Mouse (Mus musculus): Measurements from ENCODE around the gene Tspo2.

Gene Tspo2

DNA sequence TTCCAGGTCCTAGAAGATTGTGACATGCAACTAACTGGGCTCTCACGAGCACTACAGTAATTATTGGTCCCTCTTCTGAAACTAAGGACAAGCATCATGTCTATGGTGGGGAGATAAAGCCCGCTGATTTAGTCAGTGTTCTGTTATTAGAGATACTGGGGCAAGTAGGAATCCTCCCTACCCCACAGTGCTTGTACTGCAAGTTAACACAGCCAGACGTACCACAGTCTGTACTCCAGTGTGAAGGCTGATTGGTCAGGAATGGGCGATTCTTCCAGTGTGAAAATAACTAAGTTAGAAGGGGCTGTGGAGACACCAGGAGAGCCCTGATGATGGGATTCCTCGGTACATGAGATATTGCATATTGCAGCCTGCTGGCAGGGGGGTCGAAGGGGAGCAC lies 33.8 kb downstream of the Tspo2 start:
- DNase-seq (ENCODE audit: low read depth, low spot score) = no peak

DNA sequence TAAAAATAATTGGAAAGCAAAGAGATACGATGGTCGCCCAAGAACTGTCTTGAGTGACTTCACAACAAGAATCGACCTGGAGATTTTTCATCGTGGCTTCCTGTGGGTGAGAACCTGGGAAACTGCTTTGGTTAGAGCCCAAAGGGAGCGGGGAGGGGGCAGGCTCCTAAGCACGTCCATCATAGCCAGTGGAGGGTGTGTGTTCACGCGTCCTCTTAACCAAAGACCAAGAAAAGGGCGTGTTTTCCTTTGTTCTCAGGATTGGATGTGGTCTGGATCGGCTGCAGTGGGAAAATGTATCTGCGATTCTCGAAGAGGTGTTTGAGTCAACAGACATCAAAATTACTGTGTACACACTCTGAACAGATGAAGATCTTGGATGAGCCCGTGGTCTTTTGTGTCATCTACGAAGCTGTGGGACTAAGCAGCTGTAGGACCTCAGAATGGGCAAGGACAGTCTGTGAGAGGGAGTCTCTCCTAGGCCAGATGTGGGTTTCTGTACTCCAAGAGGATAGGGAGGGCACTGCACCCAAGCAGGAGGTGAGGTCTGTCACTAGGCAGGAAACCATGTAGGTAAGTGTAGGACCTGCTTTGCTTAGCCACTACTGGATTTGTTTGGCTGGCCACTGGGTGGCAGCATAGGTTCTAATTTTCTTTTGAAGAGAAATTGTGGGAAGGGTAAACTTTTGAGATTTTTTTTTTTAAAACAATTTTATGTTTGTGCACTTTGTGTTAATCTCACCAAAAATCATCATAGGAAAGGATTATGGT lies 34.7 kb downstream of the Tspo2 start:
- DNase-seq (ENCODE audit: low read depth, low spot score) = no peak

- DNase-seq (ENCODE audit: low read depth, low spot score) = no peak
Measured at GRCm38 (mm10) chr17:48416011-48416410, 35.3 kb downstream of the Tspo2 start.

DNA sequence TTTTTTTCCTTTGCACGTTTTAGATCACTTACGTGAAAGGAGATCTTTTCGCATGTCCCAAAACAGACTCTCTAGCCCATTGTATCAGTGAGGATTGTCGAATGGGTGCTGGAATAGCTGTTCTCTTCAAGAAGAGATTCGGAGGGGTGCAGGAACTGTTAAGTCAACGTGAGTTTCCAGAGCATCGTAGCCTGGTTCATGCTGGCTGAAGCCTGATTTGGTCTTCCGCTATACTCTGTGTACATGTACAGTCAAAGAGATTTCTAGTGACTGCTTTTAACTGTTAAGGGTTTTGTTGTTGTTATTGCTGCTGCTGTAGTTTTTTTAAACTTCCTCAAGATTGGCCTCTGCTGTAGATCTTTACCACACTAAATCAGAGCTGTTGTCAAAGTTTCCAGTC lies 40.1 kb downstream of the Tspo2 start:
- no peak for DNase-seq (ENCODE audit: low read depth, low spot score)

DNA sequence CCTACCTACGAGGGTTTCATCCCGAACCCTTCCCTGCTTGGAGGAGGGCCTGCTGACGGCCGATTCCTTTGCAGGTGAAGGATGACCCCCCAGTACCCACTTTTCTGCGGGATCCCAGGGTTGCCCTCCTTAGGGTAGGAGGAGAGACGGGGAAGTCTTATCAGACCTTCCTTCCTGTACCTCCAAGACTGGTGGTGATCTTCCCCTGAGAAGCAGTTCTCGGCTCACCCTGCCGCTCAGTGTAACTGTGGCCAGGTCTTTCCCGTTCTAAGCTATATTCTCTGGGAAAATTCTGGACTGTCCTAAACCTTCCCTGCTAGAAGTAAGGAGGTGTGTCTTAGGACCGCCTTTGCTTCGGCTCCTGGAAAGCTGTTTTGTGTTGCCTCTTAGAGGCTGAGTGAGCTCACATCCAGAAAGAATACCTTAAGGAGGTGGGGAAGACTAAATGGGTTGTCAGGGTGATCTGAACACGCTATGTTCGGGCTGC lies 41.0 kb downstream of the Tspo2 start:
- no peak for DNase-seq (ENCODE audit: low read depth, low spot score)

GRCm38 (mm10) chr17:48409380-48410298 lies 41.7 kb downstream of the Tspo2 start, which contains the start of the genes Nfya and Oard1:
Gene Nfya (minus strand): TSS chr17:48409906.
Gene Oard1 (plus strand): TSS chr17:48410014.
- peak; percentile 100 for DNase-seq (ENCODE audit: low read depth, low spot score)

DNA sequence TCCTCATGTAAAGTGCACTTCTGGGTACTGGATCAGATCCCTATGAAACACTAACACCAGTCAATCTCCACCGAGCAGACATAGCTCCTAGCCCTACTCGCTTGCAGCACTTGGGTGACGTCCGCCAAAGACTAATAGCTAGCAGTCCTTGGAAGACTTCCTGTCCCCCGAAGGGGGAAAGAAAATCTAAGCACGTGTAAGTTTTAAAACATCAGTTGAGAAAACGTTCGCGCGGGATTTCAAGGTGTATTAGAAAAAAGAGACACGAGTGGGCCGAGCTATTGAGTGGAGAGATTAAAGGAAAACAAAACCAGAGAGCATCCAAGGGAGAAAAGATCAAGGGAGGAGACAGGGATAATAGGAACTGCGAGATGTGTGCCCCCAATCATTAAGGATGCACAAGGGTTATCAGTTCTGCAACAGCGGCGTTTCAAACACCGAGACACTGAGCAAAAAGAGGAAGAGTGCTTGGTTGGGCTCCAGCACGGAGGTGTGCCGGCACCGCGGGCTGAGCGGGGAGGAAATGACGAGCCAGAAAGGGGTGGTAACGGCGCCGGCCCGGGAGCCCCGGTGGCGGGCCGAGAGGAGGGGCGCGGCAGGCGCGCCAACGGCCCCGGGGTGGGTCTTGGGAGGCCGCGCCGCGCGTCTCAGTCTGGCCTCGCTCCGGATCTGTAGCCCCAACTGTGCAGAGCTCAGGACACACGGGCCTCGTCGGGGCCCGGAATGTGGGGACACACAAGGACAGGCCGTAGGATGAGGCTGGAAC lies 42.6 kb downstream of the Tspo2 start:
- no peak for DNase-seq (ENCODE audit: low read depth, low spot score)

DNA sequence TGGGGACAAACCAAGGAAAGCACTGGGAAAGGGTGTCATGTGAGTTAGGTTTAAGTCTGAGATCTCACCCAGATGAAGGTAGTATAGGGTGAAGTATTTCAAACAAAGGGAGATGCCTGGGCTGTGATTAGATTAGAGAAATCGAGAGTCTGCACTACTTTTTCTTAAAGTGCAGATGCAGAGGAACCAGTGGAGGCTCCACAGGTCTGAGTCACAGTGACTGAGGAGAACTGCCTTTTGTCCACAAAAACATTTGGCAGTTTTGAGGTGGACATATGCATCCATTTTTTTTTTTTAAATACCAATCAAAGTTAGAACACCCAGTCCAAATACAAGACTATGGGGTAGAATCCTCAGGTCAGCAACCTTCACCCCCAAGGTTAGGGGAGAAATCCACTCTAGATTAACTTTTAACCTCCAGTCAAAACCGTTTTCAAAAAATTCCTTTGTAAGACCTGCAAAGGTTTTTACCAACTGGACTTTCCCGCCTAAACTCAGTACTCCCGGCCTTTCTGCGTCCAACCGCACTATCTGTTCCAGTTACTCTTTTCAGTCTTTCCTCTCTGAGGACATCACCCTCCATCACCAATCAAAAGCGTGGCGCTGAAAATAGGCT lies 43.3 kb downstream of the Tspo2 start:
- no peak for DNase-seq (ENCODE audit: low read depth, low spot score)

- DNase-seq (ENCODE audit: low read depth, low spot score) = peak; percentile 46
Measured at GRCm38 (mm10) chr17:48407154-48407553, 44.2 kb downstream of the Tspo2 start.

- DNase-seq (ENCODE audit: low read depth, low spot score) = no peak
Measured at GRCm38 (mm10) chr17:48404706-48405105, 46.6 kb downstream of the Tspo2 start.

DNA sequence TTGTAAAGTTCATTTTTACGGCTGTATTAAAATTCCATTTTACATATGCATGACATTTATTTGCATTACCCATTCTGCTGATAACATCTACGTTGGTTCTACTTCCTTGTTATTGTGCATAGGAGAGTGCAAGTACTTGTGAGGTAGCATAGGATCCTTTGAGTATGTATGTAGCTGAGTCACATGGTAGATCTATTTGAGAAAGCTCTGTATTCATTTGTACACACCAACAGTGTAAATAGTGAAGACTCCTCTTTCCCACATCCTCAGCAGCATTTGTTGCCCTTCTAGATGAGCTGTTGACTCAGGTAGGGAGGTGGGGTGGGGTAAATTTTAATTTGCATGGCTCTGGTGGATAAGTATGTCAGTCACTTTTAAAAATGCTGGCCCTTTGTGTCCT lies 47.5 kb downstream of the Tspo2 start:
- DNase-seq (ENCODE audit: low read depth, low spot score) = no peak

DNA sequence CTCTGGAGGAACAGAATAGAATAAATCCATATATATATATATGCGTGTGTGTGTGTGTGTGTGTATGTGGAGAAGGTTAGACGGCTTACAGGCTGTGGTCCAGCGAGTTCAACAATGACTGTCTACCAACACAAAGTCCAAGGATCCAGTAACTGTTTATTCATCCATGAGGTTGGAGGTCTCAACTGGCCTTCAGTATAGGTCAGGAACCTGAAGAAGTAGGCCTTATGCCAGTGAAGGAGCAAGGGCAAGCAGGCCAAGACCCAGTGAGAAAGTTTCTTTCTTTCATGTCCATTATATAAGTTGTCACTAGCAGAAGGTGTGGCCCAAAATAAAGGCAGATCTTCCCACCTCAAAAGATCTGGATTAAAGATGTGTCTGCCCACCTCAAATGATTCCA lies 48.6 kb downstream of the Tspo2 start:
- DNase-seq (ENCODE audit: low read depth, low spot score) = no peak

DNA sequence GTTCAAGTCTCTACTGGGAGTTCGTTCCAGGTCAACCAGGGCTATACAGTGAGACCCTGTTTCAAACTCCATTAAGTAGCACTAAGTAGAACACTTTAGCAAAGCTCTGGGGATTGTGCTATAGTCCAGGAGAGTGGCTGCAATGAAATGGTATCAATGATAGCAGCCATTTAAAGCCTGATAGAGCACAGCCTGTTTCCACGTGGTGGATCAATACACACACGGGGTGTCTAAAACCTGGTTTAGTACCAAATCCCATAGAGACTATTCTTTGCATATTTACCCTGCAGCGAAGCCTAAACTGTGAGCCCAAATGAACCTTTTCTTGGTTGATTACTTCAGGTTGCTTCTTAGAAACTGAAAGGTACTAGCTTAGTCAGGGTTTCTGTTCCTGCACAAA lies 49.6 kb downstream of the Tspo2 start:
- no peak for DNase-seq (ENCODE audit: low read depth, low spot score)
